Mouse (Mus musculus) inflammation-experienced regulatory T-cells (primary cell): ENCODE results near the gene Casp2. TPM values are rescaled to one million over a fixed set of nuclear protein-coding genes. Genes with fewer than 3 reads are reported as not detected.

Experiments used
- polyA plus RNA-seq, 2 experiments: library from polyadenylated mRNA; unstranded; fragments of 100-300 nt; shearing (Covaris generic); gene quantifications; one replicate each; pipeline ENCODE4 v1.2.1; 2017

Casp2 gene
- polyA plus RNA-seq, result 10 to 100 TPM; 63.1 to 67.8 TPM

DNA sequence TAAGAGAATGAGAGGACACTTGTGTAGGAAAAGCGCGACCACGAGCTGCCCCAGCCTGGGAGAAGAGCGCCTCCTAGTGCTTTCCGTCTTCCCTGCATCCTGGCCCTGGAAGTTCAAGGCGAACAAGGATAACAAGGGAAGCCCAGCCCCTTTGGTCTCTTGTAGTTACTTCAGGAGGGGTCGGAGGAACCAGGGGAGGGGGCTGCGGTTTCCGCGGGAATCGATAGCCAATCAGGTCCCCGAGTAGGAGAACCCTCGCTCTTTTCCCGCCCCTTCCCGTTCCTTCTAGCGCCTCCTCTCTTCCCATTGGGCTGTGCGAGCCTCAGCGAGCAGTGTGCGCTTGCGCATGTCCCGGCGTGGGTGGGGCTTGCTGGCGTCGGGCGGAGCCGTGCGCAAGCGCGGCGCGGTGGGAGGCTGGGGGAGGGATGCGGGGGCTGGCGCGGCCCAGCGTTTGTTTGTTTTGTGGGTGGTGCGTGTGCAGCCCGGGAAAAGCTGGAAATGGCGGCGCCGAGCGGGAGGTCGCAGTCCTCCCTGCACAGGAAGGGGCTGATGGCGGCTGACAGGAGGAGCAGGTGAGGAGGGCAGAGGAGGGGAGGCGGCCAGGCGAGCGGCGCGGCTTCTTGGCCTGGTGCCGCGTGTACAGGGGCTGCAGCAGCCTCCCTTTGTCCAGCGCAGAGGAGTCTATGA, at the start of gene Casp2:
TSS of gene Casp2 (plus strand) at position 360 of the 687 bp plus-strand sequence.

DNA sequence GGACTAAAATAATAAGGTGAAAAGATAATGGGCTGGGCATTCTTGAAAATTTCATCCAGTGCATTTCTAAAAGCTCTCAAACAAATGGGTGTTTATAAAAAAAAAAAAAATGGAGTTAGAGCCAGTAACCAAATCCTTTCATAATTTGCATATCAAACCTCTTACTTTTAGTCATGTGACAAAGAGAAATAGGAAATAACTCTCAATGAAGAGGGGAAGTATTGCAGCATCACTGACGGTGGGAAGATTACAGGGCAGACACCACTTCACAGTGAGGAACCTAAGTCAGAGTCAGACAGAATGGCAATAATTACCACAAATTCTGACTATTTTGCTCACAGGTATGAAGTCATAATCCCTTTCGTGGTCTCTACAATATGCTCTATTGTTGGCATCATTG, 49.8 kb upstream of the Casp2 start, which contains the start of gene Tas2r144:
TSS of gene Tas2r144 (plus strand) at position 301 of the 400 bp plus-strand sequence.

DNA sequence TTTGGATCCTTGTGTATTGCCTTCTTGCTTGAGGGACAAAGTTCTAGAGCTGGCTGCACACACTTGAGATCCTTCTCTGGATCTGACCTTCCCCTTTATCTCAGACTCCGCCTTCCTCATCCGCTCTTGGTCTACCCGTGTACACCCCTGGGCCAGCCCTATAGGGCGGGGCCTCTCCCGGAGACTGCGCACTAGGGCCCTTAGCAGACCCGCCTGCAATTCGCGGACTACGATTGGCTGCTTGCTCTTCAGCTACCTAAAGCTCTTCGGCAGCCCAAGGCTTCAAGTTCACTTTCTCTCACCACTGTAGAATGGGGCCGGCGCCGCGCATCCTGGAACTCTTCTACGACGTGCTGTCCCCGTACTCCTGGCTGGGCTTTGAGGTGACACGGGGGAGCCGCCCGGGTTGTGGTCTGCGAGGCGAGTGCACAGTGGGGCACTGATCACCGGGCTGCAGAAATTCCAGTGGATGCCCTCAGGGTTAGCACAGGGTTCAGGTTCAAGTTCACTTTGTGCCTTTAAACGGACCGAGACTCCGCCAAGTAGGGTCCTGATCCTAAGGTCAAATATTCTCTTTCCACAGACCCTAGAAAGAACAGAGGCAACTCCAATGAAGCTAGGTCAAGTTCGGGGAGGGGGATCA, 19.0 kb upstream of the Casp2 start, which contains the start of gene Gstk1:
TSS of gene Gstk1 (plus strand) at position 225 of the 643 bp plus-strand sequence.

GRCm38 (mm10) chr6:42261524-42262170, 3.1 kb upstream of the Casp2 start, which contains the start of gene Tmem139:
Gene Tmem139, plus strand, starts transcription at chr6:42261970.

GRCm38 (mm10) chr6:42286448-42286847, 21.7 kb downstream of the Casp2 start, which contains the start of gene Clcn1:
Gene Clcn1, plus strand, starts transcription at chr6:42286685.

DNA sequence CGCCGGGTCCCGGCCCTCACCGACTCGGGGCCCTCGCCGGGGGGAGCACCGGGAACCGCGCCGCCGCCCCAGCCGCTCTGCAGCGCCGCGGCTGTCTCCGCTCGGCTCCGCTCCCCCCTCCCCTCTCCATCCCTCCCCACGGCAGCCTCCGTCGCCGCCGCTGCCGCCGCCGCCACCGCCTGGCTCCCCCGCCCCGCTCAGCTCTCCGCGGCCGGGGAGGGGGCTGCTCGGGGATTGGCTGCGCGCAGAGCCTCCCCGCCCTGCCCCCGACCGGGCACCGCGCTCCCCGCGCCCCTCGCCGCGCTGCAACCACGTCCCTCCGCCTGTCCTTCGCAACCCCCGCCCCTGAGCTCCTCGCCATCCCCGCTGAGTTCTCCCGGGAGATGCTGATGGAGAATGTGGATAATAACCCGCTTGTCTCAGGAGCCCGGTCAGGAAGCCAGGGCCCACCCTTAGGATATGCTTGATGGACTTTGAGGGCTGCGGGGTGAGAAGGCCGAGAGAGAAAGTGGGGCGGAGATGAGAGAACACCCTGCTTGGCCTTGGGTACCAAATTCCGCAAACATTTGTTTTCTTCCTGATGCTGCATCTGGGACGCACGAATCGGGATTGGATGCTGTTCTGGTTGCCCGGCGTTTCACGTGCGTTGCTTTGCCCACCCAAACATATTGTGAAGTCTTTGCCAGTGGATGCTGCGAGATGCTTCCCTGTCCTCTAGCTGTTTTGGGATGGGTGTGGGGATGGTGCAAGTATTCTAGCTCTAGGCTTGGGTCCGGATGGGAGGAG, 59.9 kb downstream of the Casp2 start, which contains the start of gene Fam131b:
TSS of gene Fam131b (minus strand) at position 162 of the 786 bp plus-strand sequence.

Other genes with a start within 250 kb of the Casp2 start
- gene Sva, start 226.6 kb upstream of the Casp2 start, polyA plus RNA-seq, result not detected
- gene Tas2r139, start 124.0 kb upstream of the Casp2 start, polyA plus RNA-seq, result under 1 TPM; 0.55 to 0.89 TPM
- gene Tas2r144, start 49.7 kb upstream of the Casp2 start, polyA plus RNA-seq, result not detected
- 10 to 100 TPM in 1 of 2 experiments, 1 to 10 TPM in 1; 8.7 to 12.3 TPM for gene Gstk1, start 19.1 kb upstream of the Casp2 start, polyA plus RNA-seq
- under 1 TPM in 1 of 2 experiments, not detected in 1; 0.23 TPM for gene Tmem139, start 3.0 kb upstream of the Casp2 start, polyA plus RNA-seq
- under 1 TPM; 0.31 to 0.81 TPM for gene Clcn1, start 21.7 kb downstream of the Casp2 start, polyA plus RNA-seq
- under 1 TPM in 1 of 2 experiments, not detected in 1; 0.08 TPM for gene Fam131b, start 59.7 kb downstream of the Casp2 start, polyA plus RNA-seq
- gene Zyx, start 84.6 kb downstream of the Casp2 start, polyA plus RNA-seq, result 100 to 1,000 TPM; 169 to 203 TPM
- gene Epha1, start 108.3 kb downstream of the Casp2 start, polyA plus RNA-seq, result under 1 TPM; 0.34 to 0.49 TPM
- gene Tas2r143, start 135.3 kb downstream of the Casp2 start, polyA plus RNA-seq, result not detected
- gene Tas2r135, start 140.4 kb downstream of the Casp2 start, polyA plus RNA-seq, result not detected
- 1 to 10 TPM in 1 of 2 experiments, not detected in 1; 4.6 TPM for gene Tas2r126, start 169.6 kb downstream of the Casp2 start, polyA plus RNA-seq
- gene Olfr458, start 200.2 kb downstream of the Casp2 start, polyA plus RNA-seq, result not detected
- under 1 TPM; 0.04 to 0.42 TPM for gene Olfr457, start 211.3 kb downstream of the Casp2 start, polyA plus RNA-seq
- gene Olfr456, start 222.2 kb downstream of the Casp2 start, polyA plus RNA-seq, result 1 to 10 TPM in 1 of 2 experiments, under 1 TPM in 1; 0.24 to 1.7 TPM